Mouse (Mus musculus) kidney, adult 2 months (tissue): ENCODE measurements around the gene Plcb1. TPM values are rescaled to one million over a fixed set of nuclear protein-coding genes. Genes with fewer than 3 reads are reported as not detected.
A peak's percentile ranks its signal among the peaks of the same experiment; 100 is the strongest.

Experiments
- DNase-seq: peaks from one replicate; pipeline ENCODE4 v3.0.0; 2021
- H3K27ac ChIP-seq: fragments of 200-500 bp; 2 replicates; pipeline ENCODE4 v1.5.1; 2012; ENCODE audit warnings: low read depth, low read length, control low read depth, inconsistent platforms; ENCODE audit not compliant: insufficient read depth
- H3K27me3 ChIP-seq: fragments of 200-500 bp; replicated peaks from 2 replicates; pipeline ENCODE4 v1.6.1; 2012; ENCODE audit warnings: mild to moderate bottlenecking, moderate library complexity, low read length, inconsistent platforms; ENCODE audit not compliant: control insufficient read depth, insufficient read depth
- H3K36me3 ChIP-seq: fragments of 200-500 bp; 2 replicates; pipeline ENCODE4 v1.6.1; 2012; ENCODE audit warnings: mild to moderate bottlenecking, moderate library complexity, low read length, inconsistent platforms; ENCODE audit not compliant: control insufficient read depth, insufficient read depth
- H3K4me1 ChIP-seq: fragments of 200-500 bp; 2 replicates; pipeline ENCODE4 v1.6.1; 2011; ENCODE audit warnings: low read length; ENCODE audit not compliant: control insufficient read depth, insufficient read depth
- H3K4me3 ChIP-seq: fragments of 200-500 bp; 2 replicates; pipeline ENCODE4 v1.5.1; 2011; ENCODE audit warnings: mild to moderate bottlenecking, low read depth, low read length, control low read depth; ENCODE audit not compliant: insufficient read depth
- CTCF ChIP-seq: fragments of 200-500 bp; conservative IDR thresholded peaks from 2 replicates; pipeline ENCODE4 v1.5.1; 2011; ENCODE audit warnings: low read depth, mild to moderate bottlenecking, control low read depth, low read length, moderate library complexity, mixed read lengths; ENCODE audit not compliant: insufficient read depth, insufficient read length
- POLR2A ChIP-seq: fragments of 200-500 bp; IDR thresholded peaks from one replicate; pipeline ENCODE4 v1.6.1; 2011; ENCODE audit warnings: low read depth, low read length, control low read depth
- WGBS: fragments of 180-500 bp; shearing (Covaris S2); methylation state at CpG from one replicate; pipeline ENCODE4 v1.1.7; 2018; 5-methylcytosine and 5-hydroxymethylcytosine counted together
- polyA plus RNA-seq: library from polyadenylated mRNA; depleted of rRNA; stranded (reverse); fragments of >200 nt; gene quantifications from 2 replicates; pipeline ENCODE4 v1.2.3, GENCODE M21; 2012

The Plcb1 gene
- polyA plus RNA-seq, 1 experiment, result 5.0 TPM

DNA sequence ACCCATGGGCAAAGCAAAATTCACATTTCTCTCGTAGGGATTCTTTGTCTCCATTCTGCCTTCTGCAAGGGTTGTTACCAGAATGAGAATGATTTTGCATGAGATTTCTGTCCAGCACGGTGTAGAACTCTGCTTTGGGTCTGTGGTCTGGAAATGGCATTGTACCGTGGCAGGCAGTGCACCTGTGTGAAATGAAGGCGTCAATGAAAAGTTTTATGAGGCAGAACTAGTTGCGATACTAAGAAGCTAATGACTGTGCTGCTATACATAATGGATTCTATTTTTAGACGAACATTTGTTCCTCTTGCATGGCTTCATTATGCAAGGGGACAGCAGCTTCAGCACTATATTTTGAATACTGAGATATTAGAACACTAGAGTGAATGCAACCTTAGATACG lies 39.8 kb downstream of the Plcb1 start:
- 28% methylated on average over 7 of the region's 7 CpGs for WGBS
- Histone ChIP-seq H3K36me3 (no peaks in the 10 kb centered on the region), H3K4me3 (no peak overlapping the region), H3K4me1 (peaks cover 34% of the 10 kb centered on the region), H3K27me3 (no peaks in the 10 kb centered on the region), H3K27ac (peak overlapping the region; percentile 78; the same call in 1 of the 2 replicates)
- TF ChIP-seq CTCF (no peak), POLR2A (no peak)
- peak; percentile 40 for DNase-seq

DNA sequence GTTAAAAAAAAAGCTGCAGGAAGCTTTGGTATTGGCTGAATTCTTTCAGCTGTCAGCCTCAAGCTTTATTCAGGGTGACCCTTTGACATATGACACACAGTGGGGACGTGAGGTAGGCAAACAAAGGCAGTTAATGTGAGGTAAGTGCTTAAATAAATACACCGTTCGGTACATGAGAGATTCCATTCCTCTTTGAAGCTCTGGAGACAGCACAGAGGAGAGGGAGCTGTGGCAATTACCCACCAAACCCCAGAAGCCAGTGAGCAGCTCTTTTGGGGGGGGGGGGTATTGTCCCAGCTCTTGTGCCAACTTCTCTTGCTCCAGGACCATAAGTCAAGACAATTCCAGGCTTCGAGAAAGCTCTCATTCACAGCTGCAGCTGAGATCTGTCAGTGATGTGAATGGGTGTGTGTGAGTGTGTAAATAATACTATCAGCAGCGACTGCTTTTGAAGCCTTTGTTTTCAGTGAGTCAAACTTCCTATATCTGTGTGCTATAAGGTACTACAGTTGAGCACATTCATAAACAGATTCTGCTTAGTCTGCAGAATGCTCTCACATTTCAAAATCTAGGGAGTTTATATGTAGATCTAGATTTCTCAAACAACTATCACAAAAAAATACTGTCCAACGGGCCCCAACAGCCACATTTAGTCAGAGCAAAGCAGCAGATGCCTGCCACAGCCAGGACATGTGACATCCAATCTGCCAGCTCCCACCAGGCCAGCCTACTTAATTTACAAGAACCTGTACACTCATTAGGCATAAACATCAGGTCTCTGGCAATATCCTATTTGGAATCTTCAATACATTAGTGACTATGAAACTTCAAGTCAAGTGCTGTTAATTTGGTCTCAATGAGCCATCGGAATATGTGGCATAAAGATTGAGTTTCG lies 40.5 kb downstream of the Plcb1 start:
- H3K27me3 ChIP-seq, result no peaks in the 10 kb centered on the region
- peaks cover 41% of the 10 kb centered on the region for H3K4me1 ChIP-seq
- no peak for TF ChIP-seq POLR2A
- no peak for TF ChIP-seq CTCF
- H3K27ac ChIP-seq, result peak overlapping the region; percentile 5; the same call in 1 of the 2 replicates
- DNase-seq, result no peak
- no peaks in the 10 kb centered on the region for H3K36me3 ChIP-seq
- no peak overlapping the region for H3K4me3 ChIP-seq
- WGBS, result 43% methylated on average over 8 of the region's 8 CpGs

DNA sequence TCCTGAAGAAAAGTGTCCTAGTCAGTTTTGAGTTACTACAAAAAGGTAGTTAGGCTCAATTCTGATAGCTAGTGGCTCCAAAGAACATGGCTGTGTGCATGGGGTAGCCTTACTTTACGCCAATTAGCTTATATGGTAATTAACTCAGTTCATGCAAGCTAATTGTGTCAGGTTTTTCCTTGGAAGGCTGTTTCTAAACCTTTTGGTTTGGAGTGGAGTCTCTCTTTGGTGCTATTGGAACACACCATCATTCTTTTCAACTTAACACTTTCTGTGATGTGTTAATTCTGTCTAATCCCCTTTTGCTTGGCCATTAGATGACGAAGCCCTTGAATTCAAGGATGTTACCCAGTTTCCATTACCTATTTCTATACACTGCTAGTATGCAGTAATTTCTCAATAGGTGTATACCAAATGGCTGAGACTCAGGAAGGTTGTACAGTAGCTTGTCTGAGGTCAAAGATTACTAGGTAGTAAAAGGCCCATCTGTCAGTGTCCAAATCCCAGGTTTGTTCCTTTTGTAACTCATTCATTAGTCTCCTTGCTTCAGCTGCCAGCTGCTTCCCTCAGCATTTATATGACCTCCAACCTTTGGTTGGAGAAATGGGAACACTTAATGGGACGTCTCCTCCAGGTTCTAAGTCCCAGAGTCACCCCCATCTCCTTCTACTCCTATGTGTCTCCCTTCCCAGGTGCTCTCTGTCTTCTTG lies 42.1 kb downstream of the Plcb1 start:
- peak overlapping the region; percentile 68 for H3K27ac ChIP-seq
- no peaks in the 10 kb centered on the region for H3K36me3 ChIP-seq
- DNase-seq, result peak; percentile 87
- WGBS, result 73% methylated on average over 3 of the region's 3 CpGs
- H3K4me1 ChIP-seq, result peaks cover 47% of the 10 kb centered on the region
- no peak for TF ChIP-seq CTCF
- TF ChIP-seq POLR2A, result no peak
- H3K27me3 ChIP-seq, result no peaks in the 10 kb centered on the region
- no peak overlapping the region for H3K4me3 ChIP-seq

DNA sequence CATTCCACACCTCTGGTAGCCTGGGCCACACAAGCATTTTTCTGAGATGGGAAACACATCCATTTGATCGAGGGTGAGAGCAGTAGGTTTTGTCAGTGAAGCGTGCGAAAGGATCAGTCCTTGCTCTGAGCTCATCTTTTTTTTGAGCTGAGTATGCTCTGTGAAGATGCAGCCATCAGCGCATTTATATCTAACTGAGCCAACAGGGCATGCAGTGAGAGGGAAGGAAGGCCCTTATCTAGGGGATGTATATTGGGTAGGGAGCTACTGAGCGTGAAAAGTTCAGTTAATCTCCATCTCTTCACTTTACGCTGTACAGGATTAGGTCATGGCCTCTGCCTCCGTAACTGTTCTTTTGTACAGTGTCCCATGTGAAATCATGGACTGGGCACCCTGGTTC lies 46.0 kb downstream of the Plcb1 start:
- Histone ChIP-seq H3K4me1 (peaks cover 39% of the 10 kb centered on the region), H3K4me3 (no peak overlapping the region), H3K27ac (0 out of 2 replicates have a peak overlapping the region, but pooled peaks have one; percentile 41), H3K27me3 (no peaks in the 10 kb centered on the region), H3K36me3 (no peaks in the 10 kb centered on the region)
- WGBS, result 65% methylated on average over 7 of the region's 7 CpGs
- DNase-seq, result peak; percentile 76
- TF ChIP-seq CTCF (no peak), POLR2A (no peak)

DNA sequence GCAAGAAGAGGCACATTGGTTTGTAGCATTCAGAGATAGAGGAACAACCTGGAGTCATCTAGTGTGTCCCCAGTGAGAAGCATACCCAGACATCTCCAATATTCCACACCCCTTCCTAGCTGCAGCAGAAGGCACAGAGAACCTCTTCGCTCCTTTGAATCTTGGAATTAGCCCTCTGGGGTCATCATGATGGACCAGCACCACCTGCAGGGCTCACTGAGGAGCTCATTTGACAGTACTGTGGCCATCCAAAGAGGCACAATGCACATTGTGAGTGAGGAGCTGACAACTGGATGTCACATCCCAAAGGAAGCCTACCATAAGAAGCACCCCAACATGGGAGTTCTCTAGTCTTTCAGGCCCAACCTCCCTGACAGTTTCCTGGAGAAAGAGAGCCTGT lies 50.2 kb downstream of the Plcb1 start:
- H3K27ac ChIP-seq, result no peak overlapping the region
- no peaks in the 10 kb centered on the region for H3K36me3 ChIP-seq
- whole genome bisulfite sequencing, result 50% methylated on average over 1 of the region's 1 CpGs
- no peaks in the 10 kb centered on the region for H3K27me3 ChIP-seq
- no peak overlapping the region for H3K4me3 ChIP-seq
- no peak for TF ChIP-seq POLR2A
- peak; percentile 59 for TF ChIP-seq CTCF
- peaks cover 11% of the 10 kb centered on the region for H3K4me1 ChIP-seq
- peak; percentile 51 for DNase-seq

- Histone ChIP-seq H3K4me3 (no peak overlapping the region), H3K36me3 (no peaks in the 10 kb centered on the region), H3K27me3 (no peaks in the 10 kb centered on the region), H3K4me1 (peaks cover 7% of the 10 kb centered on the region; the same call in 1 of the 2 replicates), H3K27ac (no peak overlapping the region)
- WGBS, result 91% methylated on average over 1 of the region's 1 CpGs
- DNase-seq, result no peak
- TF ChIP-seq CTCF (no peak), POLR2A (no peak)
These were observed 52.3 kb downstream of the Plcb1 start for GRCm38 (mm10) chr2:134838185-134838584.

DNA sequence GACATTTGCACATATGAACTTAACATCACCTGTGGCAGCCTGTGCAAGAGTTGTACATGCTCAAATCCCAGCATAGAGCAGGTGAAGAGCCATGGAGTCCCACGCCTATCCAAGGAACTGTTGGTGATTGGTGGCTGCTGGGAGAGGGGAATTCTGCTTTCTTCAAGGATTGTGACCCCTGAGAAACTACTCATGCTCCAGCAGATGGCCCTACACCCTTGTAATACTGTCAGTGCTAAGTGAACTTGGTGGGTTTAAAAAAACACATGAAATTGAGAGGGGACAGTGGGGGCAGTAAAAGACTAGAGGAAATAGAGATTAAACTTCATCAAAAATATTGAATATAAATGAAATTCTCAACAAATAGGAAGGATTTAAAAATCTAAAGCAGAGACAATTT lies 53.0 kb downstream of the Plcb1 start:
- no peak for TF ChIP-seq POLR2A
- TF ChIP-seq CTCF, result no peak
- WGBS, result 85% methylated on average over 1 of the region's 1 CpGs
- H3K4me1 ChIP-seq, result peaks cover 7% of the 10 kb centered on the region; the same call in 1 of the 2 replicates

More for the DNA sequence above, 53.0 kb downstream of the Plcb1 start:
- no peak for DNase-seq
- H3K4me3 ChIP-seq, result no peak overlapping the region
- no peaks in the 10 kb centered on the region for H3K36me3 ChIP-seq
- no peak overlapping the region for H3K27ac ChIP-seq
- H3K27me3 ChIP-seq, result no peaks in the 10 kb centered on the region
